Mouse (Mus musculus) heart, postnatal 0 days (tissue): ENCODE measurements around the gene Myo16. TPM values are rescaled to one million over a fixed set of nuclear protein-coding genes. Genes with fewer than 3 reads are reported as not detected.

Experiments
- ATAC-seq: fragments of 200-750 bp; cut with Nextera tagmentation; 2 replicates; pipeline ENCODE4 v1.8.0; 2017; ENCODE audit warnings: low read depth, moderate number of reproducible peaks, moderate library complexity; ENCODE audit not compliant: insufficient read depth
- DNase-seq: peaks from one replicate; pipeline ENCODE4 v3.0.0-alpha.2; 2016; ENCODE audit warnings: low spot score
- H3K27ac ChIP-seq: fragments of 300-500 bp; sonication (generic); 2 replicates; pipeline ENCODE4 v1.5.1; 2014; ENCODE audit warnings: low read depth, mild to moderate bottlenecking
- H3K27me3 ChIP-seq: fragments of 300-500 bp; sonication (generic); 2 replicates; pipeline ENCODE4 v1.6.1; 2014; ENCODE audit warnings: low read length, mixed read lengths; ENCODE audit not compliant: control insufficient read depth, insufficient read depth
- H3K36me3 ChIP-seq: fragments of 300-500 bp; sonication (generic); replicated peaks from 2 replicates; pipeline ENCODE4 v1.6.1; 2014; ENCODE audit warnings: low read length, mixed read lengths; ENCODE audit not compliant: control insufficient read depth, insufficient read depth
- H3K4me1 ChIP-seq: fragments of 300-500 bp; sonication (generic); 2 replicates; pipeline ENCODE4 v1.6.1; 2014; ENCODE audit warnings: antibody characterized with exemption; ENCODE audit not compliant: control insufficient read depth, insufficient read depth
- H3K4me2 ChIP-seq: fragments of 300-500 bp; sonication (generic); 2 replicates; pipeline ENCODE4 v1.6.1; 2014; ENCODE audit warnings: low read depth, mild to moderate bottlenecking, low read length, moderate library complexity
- H3K4me3 ChIP-seq: fragments of 300-500 bp; sonication (generic); 2 replicates; pipeline ENCODE4 v1.5.1; 2014; ENCODE audit warnings: low read depth, low read length
- H3K9ac ChIP-seq: fragments of 300-500 bp; sonication (generic); replicated peaks from 2 replicates; pipeline ENCODE4 v1.6.1; 2014; ENCODE audit warnings: low read depth, low read length, mixed read lengths
- H3K9me3 ChIP-seq: fragments of 300-500 bp; sonication (generic); replicated peaks from 2 replicates; pipeline ENCODE4 v1.6.1; 2016; ENCODE audit warnings: low read length; ENCODE audit not compliant: control insufficient read depth
- CTCF ChIP-seq: IDR thresholded peaks from 2 replicates; pipeline ENCODE4 v1.5.1; 2016; ENCODE audit warnings: antibody characterized with exemption, control low read depth, low read depth
- EP300 ChIP-seq: IDR thresholded peaks from 2 replicates; pipeline ENCODE4 v1.6.1; 2016; ENCODE audit warnings: antibody characterized with exemption, low read depth
- WGBS: fragments of 180-500 bp; shearing (Covaris S2); extraction: QIAGEN DNeasy Blood & Tissue Kit; methylation state at CpG from one replicate; pipeline ENCODE4 v1.1.7; 2014; 5-methylcytosine and 5-hydroxymethylcytosine counted together
- polyA plus RNA-seq: library from polyadenylated mRNA; unstranded; fragments of >200 nt; fragmentation: Nextera tagmentation; extraction: Ambion mirVana; gene quantifications from 2 replicates; pipeline ENCODE4 v1.2.1, GENCODE M21; 2015
- total RNA-seq: library from RNA; depleted of rRNA; stranded (reverse); fragments of >200 nt; gene quantifications from 2 replicates; pipeline ENCODE4 v1.2.3, GENCODE M21; 2014; ENCODE audit warnings: low replicate concordance

Gene Myo16
- total and polyA plus RNA-seq, 2 experiments from 2014 or later, result not detected

DNA sequence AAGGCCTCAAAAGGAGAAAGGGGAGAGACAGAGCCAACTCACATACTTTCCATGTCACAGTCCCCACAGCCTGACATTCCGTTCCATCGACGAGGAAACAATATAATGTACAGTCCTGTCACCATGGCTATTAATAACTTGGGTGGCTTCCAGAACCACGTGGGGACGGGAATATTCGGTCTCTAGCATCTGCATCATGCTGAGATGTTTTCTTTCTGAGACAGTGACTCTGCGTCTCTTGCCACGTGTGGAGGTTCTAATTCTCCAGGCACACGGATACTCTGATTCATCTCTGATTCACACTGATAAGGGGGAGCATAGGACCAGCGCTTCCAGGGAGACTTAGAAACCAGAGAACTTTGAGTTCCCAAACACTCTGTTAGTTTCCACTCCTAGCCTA lies 492.8 kb downstream of the Myo16 start:
- ATAC-seq (peak; percentile 59; the same call in 1 of the 2 replicates), DNase-seq (peak; percentile 55)
- H3K9ac ChIP-seq, result no peak overlapping the region
- H3K36me3 ChIP-seq, result no peaks in the 10 kb centered on the region
- WGBS, result 22% methylated on average over 10 of the region's 10 CpGs
- H3K4me2 ChIP-seq, result no peak overlapping the region
- TF ChIP-seq EP300 (no peak), CTCF (no peak)
- H3K4me1 ChIP-seq, result peaks cover 27% of the 10 kb centered on the region
- no peak overlapping the region for H3K4me3 ChIP-seq
- H3K27me3 ChIP-seq, result no peaks in the 10 kb centered on the region
- H3K27ac ChIP-seq, result peak overlapping the region; percentile 30; the same call in 1 of the 2 replicates
- H3K9me3 ChIP-seq, result no peaks in the 10 kb centered on the region

DNA sequence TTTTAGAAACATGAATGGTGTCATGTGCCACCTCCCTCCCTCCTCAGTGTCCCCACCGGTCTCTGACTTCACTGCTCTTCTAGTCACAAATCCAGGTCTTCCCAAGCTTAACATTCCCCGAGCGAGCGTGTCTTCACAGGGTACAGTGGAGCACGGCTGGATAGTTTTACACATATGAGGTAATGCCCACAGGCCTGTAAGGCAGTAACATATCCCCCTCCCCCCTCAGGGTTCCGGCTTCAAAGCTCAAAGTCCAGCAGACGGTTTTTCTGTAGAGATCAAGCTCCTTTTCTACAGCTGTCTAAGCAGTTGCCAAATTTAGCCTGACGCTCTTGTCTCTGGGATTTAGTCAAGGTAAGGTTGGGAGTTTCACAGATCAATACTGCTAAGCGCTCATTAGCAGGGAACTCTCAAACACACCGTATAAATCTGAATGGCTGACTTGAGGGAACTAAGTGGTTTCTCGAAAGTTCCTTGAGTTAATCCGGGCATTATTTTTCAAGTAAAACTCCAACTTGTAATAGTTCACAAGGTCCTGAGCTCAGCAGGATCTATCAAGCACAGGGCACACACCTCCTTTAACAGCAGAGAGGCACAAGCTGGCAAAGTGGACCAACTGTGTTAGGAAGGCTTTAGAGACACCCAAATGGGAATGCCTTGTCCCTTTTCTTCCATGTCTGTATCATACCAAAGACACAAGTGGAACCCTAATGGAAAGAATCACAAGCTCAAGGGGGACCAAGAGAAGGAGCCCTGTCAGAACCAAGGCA lies 498.0 kb downstream of the Myo16 start:
- 0 out of 2 replicates have a peak overlapping the region, but pooled peaks have one; percentile 18 for H3K27ac ChIP-seq

DNA sequence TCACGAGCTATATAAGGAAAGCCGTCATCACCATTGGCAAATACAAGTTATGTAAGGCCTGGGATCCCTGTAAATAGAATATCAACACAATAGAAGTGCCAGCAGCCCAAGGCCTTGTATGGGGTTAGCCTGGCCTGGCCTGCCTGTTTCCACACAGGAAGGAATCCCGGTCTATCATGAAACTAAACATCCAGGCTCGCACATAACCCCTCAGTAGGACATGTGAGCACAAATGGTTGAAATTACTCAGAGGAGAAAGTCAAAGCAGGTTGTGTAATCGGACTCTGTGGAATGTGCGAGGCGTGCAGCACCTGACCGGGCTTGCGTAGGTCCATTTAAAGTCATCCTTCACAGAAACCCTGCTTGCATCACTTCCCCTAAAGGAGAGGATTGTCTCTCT lies 499.6 kb downstream of the Myo16 start:
- H3K27me3 ChIP-seq, result no peaks in the 10 kb centered on the region
- no peak overlapping the region for H3K9ac ChIP-seq
- H3K4me1 ChIP-seq, result peaks cover 6% of the 10 kb centered on the region; the same call in 1 of the 2 replicates
- 36% methylated on average over 9 of the region's 9 CpGs for WGBS
- peak; percentile 86 for DNase-seq
- peak overlapping the region; percentile 80 for H3K27ac ChIP-seq
- no peak overlapping the region for H3K4me3 ChIP-seq
- H3K4me2 ChIP-seq, result no peak overlapping the region
- no peaks in the 10 kb centered on the region for H3K9me3 ChIP-seq
- no peaks in the 10 kb centered on the region for H3K36me3 ChIP-seq
- peak; percentile 97 for ATAC-seq
- peak; percentile 92 for TF ChIP-seq EP300
- TF ChIP-seq CTCF, result no peak

More for the DNA sequence above, 498.0 kb downstream of the Myo16 start:
- 66% methylated on average over 12 of the region's 12 CpGs for WGBS
- H3K9ac ChIP-seq, result no peak overlapping the region
- H3K4me3 ChIP-seq, result no peak overlapping the region
- no peak for ATAC-seq
- no peaks in the 10 kb centered on the region for H3K36me3 ChIP-seq
- H3K4me2 ChIP-seq, result no peak overlapping the region
- H3K27me3 ChIP-seq, result no peaks in the 10 kb centered on the region
- H3K9me3 ChIP-seq, result no peaks in the 10 kb centered on the region
- TF ChIP-seq CTCF (no peak), EP300 (no peak)
- H3K4me1 ChIP-seq, result peaks cover 6% of the 10 kb centered on the region
- no peak for DNase-seq

DNA sequence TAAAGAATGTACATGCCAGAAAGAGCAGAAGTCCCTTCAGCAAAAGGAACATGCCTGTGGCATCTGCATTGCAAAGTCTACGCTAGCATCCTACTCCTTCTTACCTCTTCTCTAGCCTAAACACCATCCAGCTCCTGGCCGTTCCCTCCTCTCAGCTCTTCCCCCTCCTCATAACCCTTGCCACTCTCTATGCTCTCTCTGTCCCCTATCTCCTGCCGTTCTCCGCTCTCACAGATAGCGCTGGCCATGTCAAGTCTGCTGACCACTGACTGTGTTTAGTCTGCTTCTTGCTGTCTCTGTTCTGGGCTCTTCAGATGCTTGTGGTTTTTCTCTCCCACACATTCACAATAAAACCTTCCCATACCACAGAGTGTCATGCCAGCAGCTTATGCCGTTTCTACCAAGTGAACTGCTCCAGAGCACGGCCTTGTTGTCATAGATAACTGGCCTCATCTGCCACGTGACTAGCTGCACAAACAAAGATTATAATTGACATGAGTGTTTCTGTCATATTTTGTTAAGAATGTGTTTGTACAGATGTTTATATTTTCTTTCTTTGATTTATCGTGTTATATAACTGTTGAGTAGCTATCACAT lies 501.3 kb downstream of the Myo16 start:
- ATAC-seq (no peak), DNase-seq (peak; percentile 4)
- H3K27me3 ChIP-seq, result no peaks in the 10 kb centered on the region
- H3K4me2 ChIP-seq, result no peak overlapping the region
- H3K36me3 ChIP-seq, result no peaks in the 10 kb centered on the region
- TF ChIP-seq EP300 (no peak), CTCF (no peak)
- H3K9ac ChIP-seq, result no peak overlapping the region
- peaks cover 6% of the 10 kb centered on the region; the same call in 1 of the 2 replicates for H3K4me1 ChIP-seq
- H3K27ac ChIP-seq, result no peak overlapping the region
- WGBS, result 36% methylated on average over 9 of the region's 9 CpGs
- H3K4me3 ChIP-seq, result no peak overlapping the region
- H3K9me3 ChIP-seq, result no peaks in the 10 kb centered on the region

DNA sequence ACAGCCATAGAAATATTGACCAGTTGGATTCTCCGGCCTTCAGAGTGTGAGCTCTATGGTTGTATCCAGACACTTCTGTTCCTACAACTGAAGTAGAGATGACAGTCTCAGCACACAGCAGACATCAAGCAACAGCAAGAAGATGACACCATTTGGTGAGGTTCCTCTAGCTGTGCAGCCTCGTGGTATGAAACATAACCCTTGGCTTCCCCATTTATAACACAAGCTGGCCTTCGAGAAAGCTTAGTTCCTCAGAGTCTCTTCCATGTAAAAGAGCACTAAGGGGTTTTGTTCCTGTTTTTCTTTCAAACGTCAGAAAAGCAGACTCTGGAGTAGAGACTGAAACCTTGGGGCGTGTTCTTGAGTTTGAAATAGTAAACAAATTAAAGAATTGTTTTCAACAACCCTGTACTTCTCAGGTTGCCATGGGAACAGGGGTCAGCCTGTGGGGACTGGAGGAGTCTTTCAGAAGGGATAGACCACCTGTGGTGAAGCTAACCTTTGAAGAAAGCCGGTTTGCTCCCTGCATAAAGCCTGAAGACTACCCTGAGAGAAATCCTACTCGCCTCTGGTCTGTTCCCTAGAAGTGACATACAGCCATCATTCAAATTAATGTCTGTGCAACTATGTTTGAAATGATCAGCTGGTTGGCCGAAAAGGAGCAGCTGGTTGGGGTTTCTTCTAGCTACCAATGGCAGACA lies 510.2 kb downstream of the Myo16 start:
- no peaks in the 10 kb centered on the region for H3K27me3 ChIP-seq
- ATAC-seq (no peak), DNase-seq (no peak)
- 65% methylated on average over 8 of the region's 8 CpGs for WGBS
- H3K9me3 ChIP-seq, result no peaks in the 10 kb centered on the region
- no peak overlapping the region for H3K4me2 ChIP-seq
- H3K27ac ChIP-seq, result no peak overlapping the region
- H3K4me3 ChIP-seq, result no peak overlapping the region
- peaks cover 11% of the 10 kb centered on the region; the same call in 1 of the 2 replicates for H3K4me1 ChIP-seq
- H3K9ac ChIP-seq, result no peak overlapping the region
- TF ChIP-seq CTCF (no peak), EP300 (no peak)
- H3K36me3 ChIP-seq, result no peaks in the 10 kb centered on the region
